Mouse (Mus musculus): Measurements from ENCODE around the gene Rasal1. TPM values are rescaled to one million over a fixed set of nuclear protein-coding genes. Genes with fewer than 3 reads are reported as not detected.

Gene Rasal1
- polyA plus RNA-seq, 1 experiment = 27.7 TPM

GRCm38 (mm10) chr5:120647814-120648491 lies 659 bp upstream of the Rasal1 start:
- Histone ChIP-seq H3K27me3 (ENCODE audit: control insufficient read depth, insufficient read depth, low read length) (no peaks in the 10 kb centered on the region), H3K4me1 (replicated peaks; ENCODE audit: control insufficient read depth, insufficient read depth, low read length) (peaks cover 44% of the 10 kb centered on the region), H3K27ac (ENCODE audit: control insufficient read depth, insufficient read depth, low read length) (peak overlapping the region; percentile 61), H3K36me3 (ENCODE audit: control insufficient read depth, insufficient read depth, low read length) (no peaks in the 10 kb centered on the region), H3K4me3 (ENCODE audit: control insufficient read depth, insufficient read depth, low read length) (no peak overlapping the region)
- peak; percentile 54 for DNase-seq
- TF ChIP-seq CTCF (IDR thresholded peaks at IDR 0.05; ENCODE audit: borderline replicate concordance, control insufficient read depth, extremely low read depth, insufficient read depth, low read length, poor library complexity) (peak; percentile 64; the same call in 1 of the 2 replicates), POLR2A (IDR thresholded peaks at IDR 0.05; ENCODE audit: control insufficient read depth, extremely low read depth, insufficient read depth, low read length, poor library complexity) (no peak)
- WGBS = 2% methylated on average over 12 of the region's 12 CpGs

GRCm38 (mm10) chr5:120649374-120649933 lies 842 bp downstream of the Rasal1 start:
- H3K4me1 ChIP-seq (replicated peaks; ENCODE audit: control insufficient read depth, insufficient read depth, low read length) = peaks cover 37% of the 10 kb centered on the region
- WGBS = 3% methylated on average over 21 of the region's 21 CpGs
- peak overlapping the region; percentile 67 for H3K4me3 ChIP-seq (ENCODE audit: control insufficient read depth, insufficient read depth, low read length)
- no peaks in the 10 kb centered on the region for H3K36me3 ChIP-seq (ENCODE audit: control insufficient read depth, insufficient read depth, low read length)
- H3K27me3 ChIP-seq (ENCODE audit: control insufficient read depth, insufficient read depth, low read length) = no peaks in the 10 kb centered on the region
- no peak overlapping the region for H3K27ac ChIP-seq (ENCODE audit: control insufficient read depth, insufficient read depth, low read length)
- TF ChIP-seq POLR2A (IDR thresholded peaks at IDR 0.05; ENCODE audit: control insufficient read depth, extremely low read depth, insufficient read depth, low read length, poor library complexity) = no peak
- TF ChIP-seq CTCF (IDR thresholded peaks at IDR 0.05; ENCODE audit: borderline replicate concordance, control insufficient read depth, extremely low read depth, insufficient read depth, low read length, poor library complexity) = peak; percentile 40; the same call in 1 of the 2 replicates
- DNase-seq = peak; percentile 63

GRCm38 (mm10) chr5:120649938-120650337 lies 1.3 kb downstream of the Rasal1 start:
- Histone ChIP-seq H3K27me3 (ENCODE audit: control insufficient read depth, insufficient read depth, low read length) (no peaks in the 10 kb centered on the region), H3K4me3 (ENCODE audit: control insufficient read depth, insufficient read depth, low read length) (peak overlapping the region; percentile 67), H3K27ac (ENCODE audit: control insufficient read depth, insufficient read depth, low read length) (no peak overlapping the region), H3K36me3 (ENCODE audit: control insufficient read depth, insufficient read depth, low read length) (no peaks in the 10 kb centered on the region), H3K4me1 (replicated peaks; ENCODE audit: control insufficient read depth, insufficient read depth, low read length) (peaks cover 37% of the 10 kb centered on the region)
- peak; percentile 34 for DNase-seq
- no peak for TF ChIP-seq CTCF (IDR thresholded peaks at IDR 0.05; ENCODE audit: borderline replicate concordance, control insufficient read depth, extremely low read depth, insufficient read depth, low read length, poor library complexity)
- TF ChIP-seq POLR2A (IDR thresholded peaks at IDR 0.05; ENCODE audit: control insufficient read depth, extremely low read depth, insufficient read depth, low read length, poor library complexity) = no peak
- 33% methylated on average over 13 of the region's 13 CpGs for WGBS

- H3K27ac ChIP-seq (ENCODE audit: control insufficient read depth, insufficient read depth, low read length) = no peak overlapping the region
- 96% methylated on average over 5 of the region's 5 CpGs for WGBS
- peaks cover 34% of the 10 kb centered on the region for H3K4me1 ChIP-seq (replicated peaks; ENCODE audit: control insufficient read depth, insufficient read depth, low read length)
- H3K4me3 ChIP-seq (ENCODE audit: control insufficient read depth, insufficient read depth, low read length) = no peak overlapping the region
- no peak for DNase-seq
- TF ChIP-seq POLR2A (IDR thresholded peaks at IDR 0.05; ENCODE audit: control insufficient read depth, extremely low read depth, insufficient read depth, low read length, poor library complexity) (no peak), CTCF (IDR thresholded peaks at IDR 0.05; ENCODE audit: borderline replicate concordance, control insufficient read depth, extremely low read depth, insufficient read depth, low read length, poor library complexity) (no peak)
- H3K27me3 ChIP-seq (ENCODE audit: control insufficient read depth, insufficient read depth, low read length) = no peaks in the 10 kb centered on the region
- H3K36me3 ChIP-seq (ENCODE audit: control insufficient read depth, insufficient read depth, low read length) = no peaks in the 10 kb centered on the region
Observed at GRCm38 (mm10) chr5:120651230-120651629, 2.6 kb downstream of the Rasal1 start.

- Histone ChIP-seq H3K4me3 (ENCODE audit: control insufficient read depth, insufficient read depth, low read length) (no peak overlapping the region), H3K27ac (ENCODE audit: control insufficient read depth, insufficient read depth, low read length) (no peak overlapping the region), H3K36me3 (ENCODE audit: control insufficient read depth, insufficient read depth, low read length) (no peaks in the 10 kb centered on the region), H3K4me1 (replicated peaks; ENCODE audit: control insufficient read depth, insufficient read depth, low read length) (peaks cover 19% of the 10 kb centered on the region), H3K27me3 (ENCODE audit: control insufficient read depth, insufficient read depth, low read length) (no peaks in the 10 kb centered on the region)
- WGBS = 95% methylated on average over 28 of the region's 28 CpGs
- no peak for DNase-seq
- no peak for TF ChIP-seq POLR2A (IDR thresholded peaks at IDR 0.05; ENCODE audit: control insufficient read depth, extremely low read depth, insufficient read depth, low read length, poor library complexity)
- TF ChIP-seq CTCF (IDR thresholded peaks at IDR 0.05; ENCODE audit: borderline replicate concordance, control insufficient read depth, extremely low read depth, insufficient read depth, low read length, poor library complexity) = no peak
Observed at GRCm38 (mm10) chr5:120652915-120653701, 4.5 kb downstream of the Rasal1 start.

GRCm38 (mm10) chr5:120653873-120654272 lies 5.3 kb downstream of the Rasal1 start:
- Histone ChIP-seq H3K36me3 (ENCODE audit: control insufficient read depth, insufficient read depth, low read length) (no peaks in the 10 kb centered on the region), H3K27ac (ENCODE audit: control insufficient read depth, insufficient read depth, low read length) (no peak overlapping the region), H3K4me3 (ENCODE audit: control insufficient read depth, insufficient read depth, low read length) (no peak overlapping the region), H3K4me1 (replicated peaks; ENCODE audit: control insufficient read depth, insufficient read depth, low read length) (peaks cover 12% of the 10 kb centered on the region), H3K27me3 (ENCODE audit: control insufficient read depth, insufficient read depth, low read length) (no peaks in the 10 kb centered on the region)
- no peak for DNase-seq
- no peak for TF ChIP-seq CTCF (IDR thresholded peaks at IDR 0.05; ENCODE audit: borderline replicate concordance, control insufficient read depth, extremely low read depth, insufficient read depth, low read length, poor library complexity)
- no peak for TF ChIP-seq POLR2A (IDR thresholded peaks at IDR 0.05; ENCODE audit: control insufficient read depth, extremely low read depth, insufficient read depth, low read length, poor library complexity)
- WGBS = 96% methylated on average over 2 of the region's 2 CpGs
